In the genomic region with DNA sequence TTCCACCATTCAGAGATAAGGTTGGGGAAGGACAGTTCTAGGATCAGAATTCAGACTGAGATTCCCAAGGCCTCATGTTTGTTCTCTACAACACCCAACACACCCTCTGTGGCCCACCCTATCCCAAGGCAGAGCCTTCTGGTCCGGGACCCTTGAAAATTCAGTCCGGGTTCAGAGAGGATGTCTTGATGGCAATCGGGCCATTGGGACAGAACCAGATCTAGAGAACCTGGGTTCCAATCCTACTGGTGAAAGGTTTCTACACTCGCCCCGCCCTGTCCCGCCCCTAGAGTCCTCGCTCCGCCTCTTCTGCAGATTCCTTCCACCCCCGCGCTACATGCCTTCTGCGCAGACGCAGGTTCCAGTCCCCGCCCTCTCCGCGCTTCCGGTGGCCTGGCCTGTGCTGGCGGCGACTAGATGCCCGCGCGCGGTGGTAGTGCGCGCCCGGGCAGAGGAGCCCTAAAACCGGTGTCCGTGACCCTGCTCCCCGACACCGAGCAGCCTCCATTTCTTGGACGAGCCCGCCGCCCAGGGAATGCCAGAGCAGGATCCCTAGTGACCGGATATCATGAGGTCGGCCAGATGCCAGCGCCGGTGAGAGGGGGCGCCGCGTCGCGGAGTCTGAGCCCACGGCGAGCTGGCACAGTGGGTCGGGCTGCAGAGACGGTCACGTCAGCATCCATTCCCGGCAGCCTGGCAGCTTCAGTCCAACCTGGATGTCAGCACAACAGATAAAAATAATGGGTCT, we compare ENCODE assay signal across 8 mouse cellular contexts. TPM values are rescaled to one million over a fixed set of nuclear protein-coding genes. Genes with fewer than 3 reads are reported as not detected.
DNase-seq lines count a peak whose midpoint lies in the region; ATAC-seq and TF ChIP-seq lines count a peak whose summit lies in the region.

Mpg (plus strand) TSS at position 382 of the 748 bp plus-strand sequence.

- H3K9me3 ChIP-seq in intestine, postnatal 0 days (ENCODE audit: control insufficient read depth) = no peaks in the 10 kb centered on the region
- no peaks in the 10 kb centered on the region for H3K9me3 ChIP-seq in limb, embryonic 12.5 days
- H3K9me3 ChIP-seq in midbrain, embryonic 14.5 days (ENCODE audit: control insufficient read depth, low read length) = no peaks in the 10 kb centered on the region

- H3K4me1 ChIP-seq in intestine, postnatal 0 days (replicated peaks; ENCODE audit: control insufficient read depth, insufficient read depth, low read length) = peaks cover 14% of the 10 kb centered on the region; the same call in 1 of the 2 replicates
- peaks cover 43% of the 10 kb centered on the region for H3K4me1 ChIP-seq in limb, embryonic 12.5 days (replicated peaks)
- peaks cover 27% of the 10 kb centered on the region for H3K4me1 ChIP-seq in midbrain, embryonic 14.5 days (ENCODE audit: control insufficient read depth, insufficient read depth, low read length)

- peak; percentile 75 for ATAC-seq in intestine, postnatal 0 days
- ATAC-seq in limb, embryonic 12.5 days (ENCODE audit: insufficient number of reproducible peaks, insufficient read depth, low FRiP score, low TSS enrichment, low read depth) = peak; percentile 45
- peak; percentile 77 for ATAC-seq in midbrain, embryonic 14.5 days (ENCODE audit: low FRiP score, low TSS enrichment)

- peak within 1 kb of the TSS; percentile 75 for H3K4me3 ChIP-seq in intestine, postnatal 0 days (ENCODE audit: low read depth, low read length)
- H3K4me3 ChIP-seq in limb, embryonic 12.5 days (replicated peaks) = peak within 1 kb of the TSS; percentile 65
- peak within 1 kb of the TSS; percentile 67 for H3K4me3 ChIP-seq in midbrain, embryonic 14.5 days (replicated peaks; ENCODE audit: low read depth, low read length)

- DNase-seq in urinary bladder, adult 18-20 months (ENCODE audit: low spot score in 2 of 2) = peak; percentile 72 to 81
- DNase-seq in urinary bladder, postnatal 10 days (ENCODE audit: low spot score) = no peak
- DNase-seq in embryo, embryonic 9.5 days (ENCODE audit: extremely low spot score) = peak; percentile 90
- no peak for DNase-seq in gonadal fat pad, adult 2 months (ENCODE audit: low read depth)
- peak; percentile 92 for DNase-seq in midbrain, embryonic 14.5 days
- peak; percentile 86 for DNase-seq in spleen, adult 12 weeks (ENCODE audit: low spot score)

- WGBS in intestine, postnatal 0 days = 3% methylated on average over 47 of the region's 47 CpGs
- 3% methylated on average over 47 of the region's 47 CpGs for WGBS in limb, embryonic 12.5 days
- WGBS in midbrain, embryonic 14.5 days = 3% methylated on average over 47 of the region's 47 CpGs

- H3K4me2 ChIP-seq in intestine, postnatal 0 days (replicated peaks; ENCODE audit: low read depth) = peak within 1 kb of the TSS; percentile 86
- H3K4me2 ChIP-seq in limb, embryonic 12.5 days = peak within 1 kb of the TSS; percentile 74
- H3K4me2 ChIP-seq in midbrain, embryonic 14.5 days (ENCODE audit: low read length) = peak within 1 kb of the TSS; percentile 74

- no peak for TF ChIP-seq CTCF in intestine, postnatal 0 days (IDR thresholded peaks at IDR 0.05; ENCODE audit: low read depth)

- H3K9ac ChIP-seq in intestine, postnatal 0 days (ENCODE audit: low read depth, low read length) = peak within 1 kb of the TSS; percentile 77
- H3K9ac ChIP-seq in limb, embryonic 12.5 days (replicated peaks) = peak within 1 kb of the TSS; percentile 80
- peak within 1 kb of the TSS; percentile 75 for H3K9ac ChIP-seq in midbrain, embryonic 14.5 days (replicated peaks; ENCODE audit: low read length)

- no peaks in the 10 kb centered on the region for H3K27me3 ChIP-seq in intestine, postnatal 0 days (replicated peaks; ENCODE audit: control insufficient read depth, insufficient read depth, low read length)
- H3K27me3 ChIP-seq in limb, embryonic 12.5 days = peaks cover 9% of the 10 kb centered on the region
- H3K27me3 ChIP-seq in midbrain, embryonic 14.5 days (ENCODE audit: control insufficient read depth, insufficient read depth, low read length) = peaks cover 23% of the 10 kb centered on the region

- H3K36me3 ChIP-seq in intestine, postnatal 0 days (ENCODE audit: control insufficient read depth, insufficient read depth) = peaks cover 19% of the 10 kb centered on the region
- H3K36me3 ChIP-seq in limb, embryonic 12.5 days = peaks cover 33% of the 10 kb centered on the region
- H3K36me3 ChIP-seq in midbrain, embryonic 14.5 days (ENCODE audit: control insufficient read depth, insufficient read depth, low read length) = peaks cover 22% of the 10 kb centered on the region

- peak within 1 kb of the TSS; percentile 86 for H3K27ac ChIP-seq in intestine, postnatal 0 days (ENCODE audit: low read depth, low read length)
- H3K27ac ChIP-seq in limb, embryonic 12.5 days = peak within 1 kb of the TSS; percentile 90
- peak within 1 kb of the TSS; percentile 76 for H3K27ac ChIP-seq in midbrain, embryonic 14.5 days (replicated peaks; ENCODE audit: low read depth, low read length)

RNA-seq across cellular contexts. Expression of gene Mpg, which starts in this region (rescaled TPM):
- polyA plus RNA-seq in gonadal fat pad, adult 2 months (2012; rRNA removed) = 25.3 and 29.2 TPM in 2 replicates
- 19.2 and 20.9 TPM in 2 replicates for polyA plus RNA-seq in intestine, postnatal 0 days (2015; fragmentation: Nextera tagmentation; extraction: Ambion mirVana)
- 42.4 and 44.6 TPM in 2 replicates for polyA plus RNA-seq in limb, embryonic 12.5 days (2016; fragmentation: Nextera tagmentation; extraction: Ambion mirVana)
- 37.4 and 37.7 TPM in 2 replicates for polyA plus RNA-seq in midbrain, embryonic 14.5 days (2014; fragmentation: Nextera tagmentation; extraction: Ambion mirVana)

Comparison
In these comparisons a context has a peak if more than half of its experiments do, and no peak if none do; other contexts are left out.
1. DNase-seq: peak in urinary bladder, adult 18-20 months (2 of 2), embryo, embryonic 9.5 days (single experiment), midbrain, embryonic 14.5 days (single experiment) and spleen, adult 12 weeks (single experiment); none in urinary bladder, postnatal 10 days (single experiment) and gonadal fat pad, adult 2 months (single experiment).
2. Peak in every context shown above with its lines, with median percentiles within 50 percentile points of each other: ATAC-seq, H3K27ac ChIP-seq, H3K4me2 ChIP-seq, H3K4me3 ChIP-seq and H3K9ac ChIP-seq.